ENCODE assay signal across 9 mouse cellular contexts in the genomic region with DNA sequence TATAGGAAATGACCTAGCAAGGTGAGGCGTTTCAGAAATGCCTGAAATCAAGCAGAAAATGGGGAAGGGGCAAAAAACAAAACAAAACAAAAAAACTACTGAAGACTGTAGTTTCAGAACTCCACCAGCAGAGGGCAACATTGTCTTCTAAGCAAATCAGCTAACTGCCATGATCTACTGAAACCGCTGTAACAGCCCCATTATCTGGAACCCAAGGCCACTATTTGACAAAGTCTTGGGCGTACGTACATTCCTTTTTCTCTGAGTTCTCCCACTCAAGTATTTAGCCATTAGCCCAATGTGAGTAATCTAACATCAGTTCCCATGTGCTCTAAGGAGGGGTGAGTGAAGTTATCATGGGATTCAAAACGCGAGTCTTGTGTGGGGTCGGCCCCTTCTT. TPM values are rescaled to one million over a fixed set of nuclear protein-coding genes. Genes with fewer than 3 reads are reported as not detected.
DNase-seq lines count a peak whose midpoint lies in the region; ATAC-seq and TF ChIP-seq lines count a peak whose summit lies in the region.
"Had no signal": no experiment of that assay in that cellular context is flagged by ENCODE, and none has a peak within 500 bp of the region (broad histone marks: within the 10 kb centered on the region; RNA-seq: fewer than 3 reads in every experiment).

No protein-coding gene starts in this region.

- CTCF ChIA-PET in Patski (lab: Charles Lee) = interaction anchor here (0.9 to 4.0 kb wide), 14 partner anchors 10 to 156 kb away, joined by 3 to 16 read pairs (median 4); partner anchors contain the start of genes Aamp, Catip, Gpbar1 and Pnkd

- H3K36me3 ChIP-seq in hindbrain, embryonic 14.5 days (replicated peaks; ENCODE audit: control insufficient read depth, insufficient read depth) = no peaks in the 10 kb centered on the region
- no peaks in the 10 kb centered on the region for H3K36me3 ChIP-seq in hindbrain, embryonic 16.5 days (ENCODE audit: control insufficient read depth, insufficient read depth, low read length)
- H3K36me3 ChIP-seq in liver, postnatal 0 days (replicated peaks; ENCODE audit: insufficient read depth, low read length) = no peaks in the 10 kb centered on the region
- no peaks in the 10 kb centered on the region for H3K36me3 ChIP-seq in testis, adult 2 months (ENCODE audit: control insufficient read depth, insufficient read depth, low read length)
- H3K36me3 ChIP-seq: embryonic facial prominence, embryonic 15.5 days had no signal

- no peaks in the 10 kb centered on the region for H3K4me1 ChIP-seq in hindbrain, embryonic 14.5 days (replicated peaks; ENCODE audit: control insufficient read depth, insufficient read depth, low read length)
- H3K4me1 ChIP-seq in hindbrain, embryonic 16.5 days (ENCODE audit: control insufficient read depth, insufficient read depth, low read depth, low read length) = no peaks in the 10 kb centered on the region
- no peaks in the 10 kb centered on the region for H3K4me1 ChIP-seq in liver, postnatal 0 days (ENCODE audit: insufficient read depth)
- peaks cover 9% of the 10 kb centered on the region for H3K4me1 ChIP-seq in testis, adult 2 months (ENCODE audit: control insufficient read depth, insufficient read depth, low read length)
- H3K4me1 ChIP-seq: embryonic facial prominence, embryonic 15.5 days had no signal

- POLR2A ChIA-PET in Patski (lab: Charles Lee) = no interaction called here

- TF ChIP-seq EP300 in liver, postnatal 0 days (IDR thresholded peaks at IDR 0.05; ENCODE audit: low read depth) = no peak

- H3K27ac ChIP-seq in hindbrain, embryonic 14.5 days = no peak overlapping the region
- H3K27ac ChIP-seq in hindbrain, embryonic 16.5 days (ENCODE audit: low read depth, low read length) = no peak overlapping the region
- no peak overlapping the region for H3K27ac ChIP-seq in liver, postnatal 0 days (ENCODE audit: low read depth)
- H3K27ac ChIP-seq in testis, adult 2 months (ENCODE audit: control insufficient read depth, insufficient read depth, low read depth, low read length) = no peak overlapping the region
- H3K27ac ChIP-seq: embryonic facial prominence, embryonic 15.5 days had no signal

- peak; percentile 38 for DNase-seq in hindbrain, embryonic 14.5 days (ENCODE audit: low spot score)
- peak; percentile 61 for DNase-seq in CD4-positive helper T cell, adult 2 months (ENCODE audit: low read depth, low spot score)
- peak; percentile 6 for DNase-seq in Patski (ENCODE audit: low read depth, low spot score)
- DNase-seq in embryo, embryonic 9.5 days (ENCODE audit: extremely low spot score) = peak; percentile 35
- DNase-seq in liver, postnatal 0 days = peak; percentile 33
- DNase-seq in right cerebral cortex, postnatal 4 days = no peak

- WGBS in hindbrain, embryonic 14.5 days = 67% methylated on average over 7 of the region's 7 CpGs
- 64% methylated on average over 7 of the region's 7 CpGs for WGBS in hindbrain, embryonic 16.5 days
- 40% methylated on average over 7 of the region's 7 CpGs for WGBS in liver, postnatal 0 days (ENCODE audit: insufficient replicate concordance)

- ATAC-seq in hindbrain, embryonic 14.5 days (ENCODE audit: low FRiP score) = no peak
- ATAC-seq in hindbrain, embryonic 16.5 days = no peak
- ATAC-seq in Patski = no peak
- ATAC-seq in liver, postnatal 0 days = no peak

- no peak overlapping the region for H3K4me3 ChIP-seq in hindbrain, embryonic 14.5 days (replicated peaks; ENCODE audit: low read length)
- no peak overlapping the region for H3K4me3 ChIP-seq in hindbrain, embryonic 16.5 days (ENCODE audit: low read length)
- no peak overlapping the region for H3K4me3 ChIP-seq in liver, postnatal 0 days (ENCODE audit: low read depth, low read length)
- no peak overlapping the region; the same call in 1 of the 2 replicates for H3K4me3 ChIP-seq in testis, adult 2 months (ENCODE audit: control insufficient read depth, low read depth, low read length)
- H3K4me3 ChIP-seq: embryonic facial prominence, embryonic 15.5 days had no signal

- no peak overlapping the region for H3K9ac ChIP-seq in hindbrain, embryonic 14.5 days
- H3K9ac ChIP-seq in hindbrain, embryonic 16.5 days (ENCODE audit: low read depth, low read length) = no peak overlapping the region
- no peak overlapping the region for H3K9ac ChIP-seq in liver, postnatal 0 days (replicated peaks)
- H3K9ac ChIP-seq: embryonic facial prominence, embryonic 15.5 days had no signal

- H3K9me3 ChIP-seq in hindbrain, embryonic 14.5 days (ENCODE audit: control insufficient read depth, low read length) = no peaks in the 10 kb centered on the region
- H3K9me3 ChIP-seq in hindbrain, embryonic 16.5 days (ENCODE audit: control insufficient read depth, low read length) = no peaks in the 10 kb centered on the region
- H3K9me3 ChIP-seq in liver, postnatal 0 days (ENCODE audit: low read length) = no peaks in the 10 kb centered on the region
- H3K9me3 ChIP-seq: embryonic facial prominence, embryonic 15.5 days had no signal

- TF ChIP-seq POLR2A in testis, adult 2 months (IDR thresholded peaks at IDR 0.05; ENCODE audit: control insufficient read depth, low read depth, low read length) = no peak

- in situ Hi-C loops in Patski (cut with MboI; ENCODE audit: low pct_unique_long_range_greater_than_20kb) = loop anchor here (5.0 kb wide), 2 partner anchors 76 to 151 kb away; partner anchors contain the start of genes Aamp and Pnkd

- no peaks in the 10 kb centered on the region for H3K27me3 ChIP-seq in hindbrain, embryonic 14.5 days (ENCODE audit: control insufficient read depth, insufficient read depth, low read length)
- no peaks in the 10 kb centered on the region for H3K27me3 ChIP-seq in hindbrain, embryonic 16.5 days (replicated peaks; ENCODE audit: control insufficient read depth, insufficient read depth, low read length)
- no peaks in the 10 kb centered on the region for H3K27me3 ChIP-seq in Patski
- H3K27me3 ChIP-seq in liver, postnatal 0 days (ENCODE audit: insufficient read depth, low read length) = no peaks in the 10 kb centered on the region
- no peaks in the 10 kb centered on the region for H3K27me3 ChIP-seq in testis, adult 2 months (ENCODE audit: control insufficient read depth, insufficient read depth, low read length)
- H3K27me3 ChIP-seq: embryonic facial prominence, embryonic 15.5 days had no signal

- no peak overlapping the region for H3K4me2 ChIP-seq in hindbrain, embryonic 14.5 days (replicated peaks)
- H3K4me2 ChIP-seq in hindbrain, embryonic 16.5 days (ENCODE audit: low read length) = no peak overlapping the region
- H3K4me2 ChIP-seq in liver, postnatal 0 days (ENCODE audit: low read depth, low read length) = no peak overlapping the region
- H3K4me2 ChIP-seq: embryonic facial prominence, embryonic 15.5 days had no signal

- TF ChIP-seq CTCF in Patski (IDR thresholded peaks at IDR 0.05) = peak; percentile 83
- TF ChIP-seq CTCF in liver, postnatal 0 days (IDR thresholded peaks at IDR 0.05; ENCODE audit: low read depth) = peak; percentile 91
- peak; percentile 14; the same call in 1 of the 2 replicates for TF ChIP-seq CTCF in testis, adult 2 months (IDR thresholded peaks at IDR 0.05; ENCODE audit: control insufficient read depth, insufficient read depth, insufficient replicate concordance, low read depth, low read length)

RNA-seq across cellular contexts. Expression of gene Cxcr1, which starts 11.4 kb away (rescaled TPM):
- polyA plus RNA-seq in hindbrain, embryonic 14.5 days (2014; fragmentation: Nextera tagmentation; extraction: Ambion mirVana) = not detected in 2 replicates
- not detected in 2 replicates for polyA plus RNA-seq in hindbrain, embryonic 16.5 days (2015; fragmentation: Nextera tagmentation; extraction: Ambion mirVana)
- polyA plus RNA-seq in Patski (2021) = not detected
- polyA plus RNA-seq in liver, postnatal 0 days (2015; fragmentation: Nextera tagmentation; extraction: Ambion mirVana) = not detected in 2 replicates
- not detected in 2 replicates for polyA plus RNA-seq in testis, adult 2 months (2012; rRNA removed)
- polyA plus RNA-seq: embryonic facial prominence, embryonic 15.5 days had no signal

RNA-seq across cellular contexts. Expression of gene Arpc2, which starts 30.0 kb away (rescaled TPM):
- polyA plus RNA-seq in hindbrain, embryonic 14.5 days (2014; fragmentation: Nextera tagmentation; extraction: Ambion mirVana) = 324 and 329 TPM in 2 replicates
- 411 and 415 TPM in 2 replicates for polyA plus RNA-seq in hindbrain, embryonic 16.5 days (2015; fragmentation: Nextera tagmentation; extraction: Ambion mirVana)
- polyA plus RNA-seq in Patski (2021) = 419 TPM
- polyA plus RNA-seq in liver, postnatal 0 days (2015; fragmentation: Nextera tagmentation; extraction: Ambion mirVana) = 238 and 254 TPM in 2 replicates
- 98.3 and 107 TPM in 2 replicates for polyA plus RNA-seq in testis, adult 2 months (2012; rRNA removed)

RNA-seq across cellular contexts. Expression of gene Cxcr2, which starts 52.1 kb away (rescaled TPM):
- polyA plus RNA-seq in hindbrain, embryonic 14.5 days (2014; fragmentation: Nextera tagmentation; extraction: Ambion mirVana) = 0.11 TPM in 1 of 2 replicates, not detected in the other
- 0.05 and 0.10 TPM in 2 replicates for polyA plus RNA-seq in hindbrain, embryonic 16.5 days (2015; fragmentation: Nextera tagmentation; extraction: Ambion mirVana)
- 0.01 TPM for polyA plus RNA-seq in Patski (2021)
- polyA plus RNA-seq in liver, postnatal 0 days (2015; fragmentation: Nextera tagmentation; extraction: Ambion mirVana) = 2.5 and 3.2 TPM in 2 replicates
- not detected in 2 replicates for polyA plus RNA-seq in testis, adult 2 months (2012; rRNA removed)

Comparison
In these comparisons a context has a peak if more than half of its experiments do, and no peak if none do; other contexts are left out.
1. CTCF ChIP-seq: peak in every context shown above with its lines; median percentile 91 in liver, postnatal 0 days; 83 in Patski; 14 in testis, adult 2 months.